Mouse (Mus musculus) embryonic stem cell, embryonic (primary cell): ENCODE measurements around the gene Ifi27l2b.
"Not testable (repeated sequence)": the region's sequence is repeated elsewhere in the genome, so short reads cannot be mapped to it uniquely, and the experiment has no call there.

Source experiments
- CTCF ChIA-PET, 4 experiments: fragments of 300-600 bp in 2 of 4; fragments of 350-600 bp in 2 of 4; sonication (Branson Sonifier 250); formaldehyde crosslinking; loops; one replicate each; lab custom pipeline; 2022; ENCODE audit warnings: inconsistent platforms in 2 of 4; lab: Charles Lee
- POLR2A ChIA-PET, 4 experiments: fragments of 300-600 bp in 2 of 4; fragments of 350-600 bp in 2 of 4; sonication (Branson Sonifier 250); formaldehyde crosslinking; loops; one replicate each; lab custom pipeline; 2022; ENCODE audit warnings: antibody characterized with exemption in 4 of 4, inconsistent platforms in 1 of 4; lab: Charles Lee

Gene Ifi27l2b

DNA sequence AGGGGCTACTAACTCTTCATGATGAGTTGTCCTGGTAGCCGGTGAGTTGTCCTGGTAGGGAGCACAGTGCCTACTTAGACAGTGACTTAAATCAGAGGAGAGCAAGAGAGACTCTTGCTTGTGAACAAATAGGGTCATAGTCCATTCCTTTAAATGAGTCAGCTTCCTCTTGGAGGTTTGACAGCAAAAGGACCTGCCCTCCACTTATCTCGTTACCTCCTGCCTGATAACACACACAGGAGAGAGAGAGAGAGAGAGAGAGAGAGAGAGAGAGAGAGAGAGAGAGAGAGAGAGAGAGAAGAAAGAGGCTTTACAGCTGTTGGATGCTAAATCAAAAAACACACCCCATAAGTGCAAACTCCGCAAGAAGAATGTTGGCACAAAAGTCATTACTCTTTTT, at the start of gene Ifi27l2b:
Gene Ifi27l2b, minus strand, starts transcription at position 84 of the 400 bp plus-strand sequence.
- CTCF ChIA-PET: no interaction called here

DNA sequence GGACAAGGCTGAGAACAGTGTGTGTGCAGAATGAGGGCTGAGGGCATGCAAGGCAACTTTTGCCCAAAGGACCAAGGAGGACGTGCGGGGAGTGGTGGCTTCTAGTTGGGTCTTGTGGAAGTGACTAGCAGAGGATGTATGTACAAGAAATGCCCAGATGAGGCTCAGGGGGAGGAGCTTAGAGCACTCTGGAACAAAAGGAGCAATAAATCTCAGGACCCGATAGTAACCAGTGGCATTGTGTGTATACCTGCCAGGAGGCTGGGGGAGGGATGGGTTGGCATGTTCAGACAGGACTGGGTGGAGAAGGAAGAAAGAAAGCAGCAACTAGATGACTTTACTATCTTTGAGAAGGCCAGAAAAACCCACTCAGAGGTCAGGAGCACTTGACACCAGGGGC, 47.4 kb upstream of the Ifi27l2b start:
- CTCF ChIA-PET: interaction anchor here in 1 of 4 experiments (0.6 kb wide), 1 partner anchor 12 kb away, joined by 6 read pairs; no protein-coding TSS in a partner anchor
- POLR2A ChIA-PET: no interaction called here

More for the DNA sequence above, at the start of gene Ifi27l2b:
- POLR2A ChIA-PET: no interaction called here

DNA sequence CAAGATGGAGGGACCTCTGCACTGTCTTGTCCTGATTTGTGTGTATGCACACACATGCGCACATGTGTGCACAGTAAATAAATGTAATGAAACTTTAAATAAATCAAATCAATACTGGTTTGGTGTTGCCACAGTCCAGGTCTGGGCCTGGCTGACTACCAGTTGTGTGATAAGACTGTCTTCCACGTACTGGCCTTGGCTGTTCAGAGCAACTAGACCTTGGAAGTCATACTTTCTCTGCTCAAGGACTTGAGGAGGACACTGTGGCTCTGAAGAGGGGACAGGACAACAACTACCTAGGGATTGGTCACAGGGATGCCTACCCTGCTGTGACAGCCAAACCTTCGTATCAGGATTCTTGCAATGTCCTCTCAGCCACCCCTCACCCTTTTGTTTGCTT, 46.3 kb upstream of the Ifi27l2b start:
- ChIA-PET POLR2A (no interaction called here), CTCF (no interaction called here)

DNA sequence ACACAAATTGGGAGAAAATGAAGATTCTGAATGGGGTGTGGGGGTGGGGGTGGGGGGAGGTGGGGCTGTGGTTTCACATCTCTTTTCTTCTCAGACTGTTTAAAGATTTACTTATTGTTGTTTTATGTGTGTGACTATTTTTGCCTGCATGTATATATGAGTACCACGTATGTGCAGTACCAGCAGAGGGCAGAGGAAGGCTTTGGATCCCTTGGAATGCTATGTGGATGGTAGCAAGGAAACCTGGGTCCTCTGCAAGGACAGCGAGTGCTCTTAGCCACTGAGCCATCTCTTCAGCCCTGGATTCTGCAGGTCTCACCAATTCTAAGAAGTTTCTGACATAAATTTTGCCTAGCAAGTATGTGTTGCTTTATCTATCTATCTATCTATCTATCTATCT, 42.2 kb upstream of the Ifi27l2b start:
- CTCF ChIA-PET: no interaction called here

DNA sequence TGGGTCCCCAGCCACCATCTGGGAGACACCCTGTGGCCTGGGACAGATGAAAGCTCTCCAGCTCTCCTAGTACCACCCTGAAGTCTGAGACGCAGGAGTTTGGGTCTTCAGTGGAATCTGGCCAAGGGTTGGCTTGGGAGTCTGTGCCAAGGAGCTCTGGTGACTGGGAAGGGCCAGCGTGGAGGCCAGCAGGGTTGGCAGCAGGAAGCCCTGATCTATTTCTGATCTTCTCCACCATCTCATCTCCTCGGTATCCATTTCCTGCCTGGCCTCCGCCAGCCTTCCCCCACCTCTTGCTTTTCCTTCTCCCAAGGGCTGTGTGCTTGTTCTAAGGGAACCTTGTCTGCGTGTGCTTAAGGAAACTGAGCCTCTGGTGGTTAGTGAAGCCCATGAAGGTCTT, 41.7 kb upstream of the Ifi27l2b start:
- CTCF ChIA-PET: no interaction called here

More for the DNA sequence above, 42.2 kb upstream of the Ifi27l2b start:
- POLR2A ChIA-PET: no interaction called here

DNA sequence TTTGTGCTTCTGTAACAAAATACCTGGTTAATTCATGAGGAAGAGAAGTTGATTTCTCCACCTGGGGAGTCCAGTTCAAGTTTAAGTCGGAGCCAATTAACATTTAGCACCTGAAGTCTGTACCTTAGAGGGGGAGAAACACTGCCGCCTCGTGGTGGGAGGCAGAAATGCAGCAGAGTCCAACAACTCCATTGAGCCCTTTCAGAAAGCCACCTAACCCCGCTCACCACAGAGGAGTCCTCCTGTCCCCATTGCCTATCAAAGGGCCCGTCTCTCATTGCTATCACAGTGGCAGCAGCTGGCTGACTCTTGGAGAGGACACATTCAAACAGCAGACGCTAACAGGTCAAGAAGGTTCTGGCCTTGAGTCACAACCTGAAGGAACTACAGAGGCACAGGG, 37.5 kb upstream of the Ifi27l2b start:
- ChIA-PET CTCF (interaction anchor here in 3 of 4 experiments (0.6 to 1.5 kb wide), 7 partner anchors 69 to 1228 kb away, joined by 3 to 7 read pairs (median 3); partner anchors contain the start of gene Ddx24 (in 2 of the 3)), POLR2A (no interaction called here)

More for the DNA sequence above, 41.7 kb upstream of the Ifi27l2b start:
- POLR2A ChIA-PET: no interaction called here

GRCm38 (mm10) chr12:103492767-103493166, 35.7 kb upstream of the Ifi27l2b start:
- POLR2A ChIA-PET: interaction anchor here in 1 of 4 experiments (1.4 kb wide), 1 partner anchor 67 kb away, joined by 8 read pairs; the partner anchor contains the start of gene Ddx24
- CTCF ChIA-PET: interaction anchor here (0.5 to 2.3 kb wide), 16 partner anchors 13 to 351 kb away, joined by 3 to 24 read pairs (median 3); partner anchors contain the start of gene Ddx24 (in 3 of the 4)

GRCm38 (mm10) chr12:103491091-103491730, 34.2 kb upstream of the Ifi27l2b start:
- ChIA-PET CTCF (interaction anchor here in 1 of 4 experiments (0.7 to 2.3 kb wide), 3 partner anchors 65 to 185 kb away, joined by 3 to 24 read pairs (median 3); partner anchors contain the start of gene Ddx24), POLR2A (interaction anchor here in 1 of 4 experiments (1.3 kb wide), 1 partner anchor 65 kb away, joined by 3 read pairs; the partner anchor contains the start of gene Ddx24)

GRCm38 (mm10) chr12:103487750-103488149, 30.7 kb upstream of the Ifi27l2b start:
- POLR2A ChIA-PET: interaction anchor here in 1 of 4 experiments (0.6 kb wide), 1 partner anchor 44 kb away, joined by 3 read pairs; no protein-coding TSS in a partner anchor
- CTCF ChIA-PET: no interaction called here

DNA sequence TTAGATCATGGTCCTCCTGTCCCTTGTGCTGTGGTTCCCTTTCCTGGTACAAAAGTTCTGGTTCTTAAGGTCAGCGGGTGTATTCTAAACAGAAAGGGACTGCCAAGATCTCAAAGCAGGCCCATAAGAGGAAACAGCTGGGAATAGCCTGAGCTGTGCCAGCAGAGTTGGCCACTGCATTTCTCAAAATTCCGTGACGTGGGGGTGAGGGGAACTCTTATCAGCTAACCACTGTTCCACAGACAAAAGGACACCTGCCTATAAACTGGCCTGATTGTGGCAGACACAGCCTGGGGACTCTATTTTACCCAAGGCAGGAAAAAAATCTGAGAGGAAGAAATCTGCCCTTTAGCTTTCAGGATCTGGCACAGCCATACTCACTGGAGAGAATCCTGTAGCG, 30.3 kb upstream of the Ifi27l2b start:
- CTCF ChIA-PET: interaction anchor here in 1 of 4 experiments (1.2 kb wide), 1 partner anchor 119 kb away, joined by 3 read pairs; no protein-coding TSS in a partner anchor

GRCm38 (mm10) chr12:103486726-103487125, 29.7 kb upstream of the Ifi27l2b start:
- CTCF ChIA-PET: interaction anchor here in 2 of 4 experiments (0.9 to 1.2 kb wide), 2 partner anchors 9 to 119 kb away, joined by 3 read pairs; no protein-coding TSS in a partner anchor
- POLR2A ChIA-PET: no interaction called here

More for the DNA sequence above, 30.3 kb upstream of the Ifi27l2b start:
- POLR2A ChIA-PET: interaction anchor here in 1 of 4 experiments (0.6 kb wide), 1 partner anchor 43 kb away, joined by 3 read pairs; no protein-coding TSS in a partner anchor

DNA sequence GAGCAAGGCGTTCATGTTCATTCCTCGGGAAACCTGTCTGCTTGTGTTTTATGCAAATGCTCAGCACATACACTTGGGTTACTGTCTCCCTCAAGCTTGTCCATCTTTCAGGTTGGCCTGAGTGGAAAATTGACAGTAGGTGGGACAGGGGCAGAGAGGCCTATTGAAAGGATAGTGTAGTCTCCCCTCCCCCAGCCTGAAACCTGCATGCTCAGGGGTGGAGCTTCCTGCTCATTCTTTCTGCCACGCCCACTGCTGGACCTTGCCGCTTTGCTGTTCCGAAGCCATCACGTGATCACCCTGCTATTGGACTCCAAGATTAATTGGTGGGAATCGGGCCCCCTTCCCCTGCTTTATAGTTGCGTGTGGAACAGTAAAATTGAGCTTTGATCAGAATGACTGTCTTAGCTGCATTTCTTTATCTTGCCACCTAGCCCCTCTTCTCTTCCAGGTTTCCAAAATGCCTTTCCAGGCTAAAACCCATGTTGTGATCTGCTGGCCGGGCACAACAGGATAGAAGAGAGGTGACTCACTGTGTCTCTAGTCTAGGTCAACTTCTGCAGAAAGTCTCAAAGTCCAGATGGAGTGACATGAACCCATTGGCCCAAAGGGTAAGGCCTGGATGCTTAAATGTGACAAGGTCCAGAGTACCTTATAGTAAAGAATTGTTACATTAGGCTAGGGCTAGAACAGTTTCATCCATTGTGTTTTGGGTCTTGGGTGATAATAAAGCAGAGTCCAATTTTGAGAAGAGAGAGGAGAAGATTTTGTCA, 27.4 kb upstream of the Ifi27l2b start:
- ChIA-PET CTCF (interaction anchor here in 1 of 4 experiments (1.4 kb wide), 1 partner anchor 59 kb away, joined by 4 read pairs; the partner anchor contains the start of gene Ddx24), POLR2A (interaction anchor here in 2 of 4 experiments (0.6 to 1.8 kb wide), 2 partner anchors 58 to 59 kb away, joined by 4 to 5 read pairs; partner anchors contain the start of gene Ddx24 (in 2 of the 2))

GRCm38 (mm10) chr12:103482781-103483180, 25.8 kb upstream of the Ifi27l2b start:
- ChIA-PET CTCF (interaction anchor here in 1 of 4 experiments (0.9 kb wide), 1 partner anchor 57 kb away, joined by 3 read pairs; the partner anchor contains the start of gene Ddx24), POLR2A (no interaction called here)

GRCm38 (mm10) chr12:103481671-103482070, 24.6 kb upstream of the Ifi27l2b start:
- ChIA-PET POLR2A (no interaction called here), CTCF (no interaction called here)

DNA sequence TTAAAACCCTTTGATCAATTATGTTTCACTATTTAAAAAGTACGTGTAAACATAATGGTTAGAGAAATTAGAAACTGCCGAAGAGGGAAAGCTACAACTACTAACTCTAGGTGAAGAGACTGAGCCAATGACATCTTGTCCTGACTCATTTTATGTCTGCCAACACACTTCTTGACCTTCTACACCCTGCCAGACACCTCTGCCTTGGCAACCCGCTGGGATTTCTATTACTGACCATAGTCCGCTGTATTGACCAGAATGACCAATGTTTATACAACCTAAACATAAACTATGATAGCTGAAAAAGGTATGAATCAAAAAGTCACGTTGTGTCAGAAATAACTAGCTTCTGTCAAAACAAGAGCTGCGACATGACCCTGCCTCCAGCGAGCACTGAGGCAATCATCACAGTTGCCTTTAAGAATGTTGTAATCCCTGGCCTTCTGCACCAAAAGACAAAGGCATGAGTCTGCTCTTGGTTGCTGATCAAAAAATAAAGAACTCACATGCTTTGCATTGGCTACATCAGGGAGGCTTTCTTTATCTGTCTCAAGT, 20.5 kb upstream of the Ifi27l2b start:
- POLR2A ChIA-PET: interaction anchor here in 1 of 4 experiments (1.3 kb wide), 1 partner anchor 34 kb away, joined by 3 read pairs; the partner anchor contains the start of gene Ifi27l2a
- CTCF ChIA-PET: interaction anchor here in 1 of 4 experiments (0.5 kb wide), 1 partner anchor 115 kb away, joined by 3 read pairs; no protein-coding TSS in a partner anchor

DNA sequence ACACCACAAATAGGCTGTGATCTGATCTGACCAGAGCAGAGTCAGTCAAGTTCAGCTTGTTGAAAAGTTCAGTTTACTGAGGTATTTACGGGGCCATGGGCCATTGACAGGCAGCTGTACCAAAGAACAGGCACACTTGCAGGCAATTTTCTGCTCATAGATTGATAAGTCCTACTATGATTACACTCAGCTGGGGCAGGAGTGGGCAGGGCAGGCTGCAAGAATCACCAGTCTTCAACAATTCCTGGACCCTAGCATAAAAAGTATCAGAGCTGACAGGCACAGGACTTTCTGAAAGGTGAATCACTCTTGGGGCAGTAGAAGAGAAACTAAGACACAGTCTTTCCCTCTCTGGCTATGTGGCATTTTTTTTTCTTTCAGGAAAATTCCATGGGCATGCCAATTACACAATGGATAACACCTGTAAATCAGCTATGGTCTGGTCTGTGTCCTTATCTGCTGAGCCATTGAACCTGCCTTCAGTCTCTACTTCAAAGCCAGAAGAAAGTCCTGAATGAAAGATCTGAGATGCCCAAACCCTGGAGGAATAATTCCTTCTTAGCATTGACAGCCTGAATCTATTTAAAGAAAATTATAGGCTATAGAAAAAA, 19.9 kb upstream of the Ifi27l2b start:
- ChIA-PET CTCF (no interaction called here), POLR2A (interaction anchor here in 1 of 4 experiments (1.3 kb wide), 1 partner anchor 34 kb away, joined by 3 read pairs; the partner anchor contains the start of gene Ifi27l2a)

GRCm38 (mm10) chr12:103474481-103474880, 17.5 kb upstream of the Ifi27l2b start:
- ChIA-PET CTCF (no interaction called here), POLR2A (no interaction called here)

DNA sequence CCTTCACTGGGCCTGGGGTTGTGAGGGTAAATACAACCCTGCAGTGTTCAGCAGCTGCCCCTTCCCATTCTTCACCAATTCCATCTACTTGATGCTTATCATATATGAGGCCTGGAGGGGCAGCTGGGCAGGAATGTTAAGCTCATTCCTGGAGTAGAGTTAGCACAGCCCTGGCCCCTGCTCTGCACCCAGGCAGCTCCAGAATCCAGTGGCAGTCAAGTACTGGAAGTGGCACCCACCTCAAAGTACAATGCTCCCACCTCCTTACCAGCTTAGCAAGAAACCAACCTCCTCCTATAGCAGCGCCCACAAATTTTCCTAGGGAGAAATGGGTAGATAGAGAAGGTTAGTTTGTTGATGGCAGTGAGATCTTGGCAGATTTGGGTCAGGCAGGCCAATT, 296 bp downstream of the Ifi27l2b start:
- POLR2A ChIA-PET: not testable (repeated sequence)

More for the DNA sequence above, 296 bp downstream of the Ifi27l2b start:
- CTCF ChIA-PET: not testable (repeated sequence)
